Mouse (Mus musculus) kidney, adult 11 months (tissue): Measurements from ENCODE around the gene Pts.

Source experiments
- DNase-seq: peaks from one replicate; pipeline ENCODE4 v3.0.0; 2022

Gene Pts

GRCm38 (mm10) chr9:50528293-50528892, at the start of gene Pts:
Gene Pts, minus strand, starts transcription at chr9:50528724.
- peak; percentile 96 for DNase-seq

DNA sequence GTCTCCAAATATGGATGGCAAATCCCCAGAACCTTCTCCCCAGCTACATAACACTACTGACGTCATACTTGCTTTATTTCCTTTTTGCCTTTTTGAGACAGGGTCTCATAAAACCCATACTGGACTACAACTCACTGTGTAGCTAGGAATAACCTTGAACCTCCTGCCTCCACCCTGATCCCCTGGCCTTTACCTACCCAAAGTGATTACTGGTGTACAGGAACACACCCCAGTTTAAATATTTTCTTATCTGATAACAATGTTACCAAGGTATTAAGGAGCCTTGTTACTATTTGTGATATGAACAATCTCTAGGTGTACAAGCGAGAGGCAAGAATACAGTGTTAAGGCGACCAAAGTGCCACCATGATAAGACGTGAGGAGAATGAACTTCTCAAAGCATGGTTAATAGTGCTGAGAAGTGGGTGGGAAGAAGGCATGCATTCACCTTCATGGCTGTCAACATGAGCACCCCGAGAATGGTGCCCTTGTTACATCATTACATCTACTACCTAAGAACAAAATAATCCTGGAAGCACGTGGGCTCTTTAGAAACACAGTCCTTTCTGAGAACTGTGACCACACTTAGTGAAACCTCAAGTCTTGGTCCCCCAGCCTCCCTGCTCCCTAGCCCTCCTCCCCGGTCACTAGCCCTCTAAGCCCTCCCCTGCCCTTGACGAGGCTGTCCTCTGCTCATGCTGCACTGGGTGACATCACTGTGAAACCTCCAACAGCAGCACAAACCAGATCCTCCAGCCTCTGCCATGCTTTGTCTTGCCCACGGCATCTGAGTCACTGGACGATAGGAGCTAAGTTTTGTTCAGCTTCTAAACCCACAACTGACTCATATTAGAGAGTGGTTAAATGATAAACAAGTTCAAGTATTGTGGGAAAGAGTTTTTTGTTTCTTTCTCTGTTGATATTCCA, 41.3 kb upstream of the Pts start:
- DNase-seq = no peak

GRCm38 (mm10) chr9:50567881-50568280, 39.4 kb upstream of the Pts start:
- no peak for DNase-seq

DNA sequence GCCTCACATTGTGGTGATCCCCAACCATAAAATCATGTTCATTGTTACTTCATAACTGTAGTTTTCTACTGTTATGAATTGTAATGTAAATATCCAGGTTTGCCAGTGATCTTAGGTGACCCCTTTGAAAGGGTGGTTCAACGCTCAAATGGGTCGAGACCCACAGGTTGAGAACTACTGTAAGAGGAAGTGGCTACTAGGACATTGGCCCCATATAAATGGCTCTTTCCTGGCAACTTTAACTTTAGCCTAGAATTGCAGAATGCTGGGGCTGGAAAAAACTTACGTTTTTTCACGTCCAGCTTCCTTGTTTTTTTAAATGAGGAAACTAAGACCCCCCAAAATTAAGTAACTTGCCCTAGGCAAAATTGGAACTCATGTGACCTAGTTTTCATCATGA, 38.8 kb upstream of the Pts start:
- no peak for DNase-seq

- DNase-seq = no peak
Observed at GRCm38 (mm10) chr9:50565940-50566339, 37.4 kb upstream of the Pts start.

GRCm38 (mm10) chr9:50565173-50565572, 36.6 kb upstream of the Pts start:
- DNase-seq = no peak

DNA sequence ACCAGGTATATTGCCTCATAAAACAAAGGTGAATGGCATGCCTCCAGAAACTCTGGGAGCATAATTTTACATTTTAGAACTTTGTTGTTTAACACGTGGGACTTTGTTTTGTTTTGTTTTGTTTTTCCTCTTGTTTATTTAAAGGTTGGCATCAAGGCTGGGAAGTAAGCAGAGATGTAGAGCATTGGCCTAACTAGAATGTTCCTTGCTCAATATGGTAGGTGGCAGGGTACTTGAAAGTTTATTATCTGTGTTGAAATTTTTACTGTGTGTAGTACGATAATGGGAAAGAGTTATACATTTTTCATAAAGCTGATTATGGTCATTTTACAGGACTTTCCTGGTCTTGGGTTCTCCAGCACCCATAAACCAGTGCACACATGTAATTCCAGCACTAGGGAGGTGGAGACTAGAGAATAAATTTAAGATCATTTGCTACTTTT, 33.4 kb upstream of the Pts start:
- DNase-seq = no peak

GRCm38 (mm10) chr9:50561145-50561917, 32.8 kb upstream of the Pts start, which contains the start of gene Tex12:
Gene Tex12, minus strand, starts transcription at chr9:50561325.
- no peak for DNase-seq

GRCm38 (mm10) chr9:50555094-50555446, 26.5 kb upstream of the Pts start, which contains the start of gene Bco2:
Gene Bco2, minus strand, starts transcription at chr9:50555181.
- DNase-seq = peak; percentile 61

DNA sequence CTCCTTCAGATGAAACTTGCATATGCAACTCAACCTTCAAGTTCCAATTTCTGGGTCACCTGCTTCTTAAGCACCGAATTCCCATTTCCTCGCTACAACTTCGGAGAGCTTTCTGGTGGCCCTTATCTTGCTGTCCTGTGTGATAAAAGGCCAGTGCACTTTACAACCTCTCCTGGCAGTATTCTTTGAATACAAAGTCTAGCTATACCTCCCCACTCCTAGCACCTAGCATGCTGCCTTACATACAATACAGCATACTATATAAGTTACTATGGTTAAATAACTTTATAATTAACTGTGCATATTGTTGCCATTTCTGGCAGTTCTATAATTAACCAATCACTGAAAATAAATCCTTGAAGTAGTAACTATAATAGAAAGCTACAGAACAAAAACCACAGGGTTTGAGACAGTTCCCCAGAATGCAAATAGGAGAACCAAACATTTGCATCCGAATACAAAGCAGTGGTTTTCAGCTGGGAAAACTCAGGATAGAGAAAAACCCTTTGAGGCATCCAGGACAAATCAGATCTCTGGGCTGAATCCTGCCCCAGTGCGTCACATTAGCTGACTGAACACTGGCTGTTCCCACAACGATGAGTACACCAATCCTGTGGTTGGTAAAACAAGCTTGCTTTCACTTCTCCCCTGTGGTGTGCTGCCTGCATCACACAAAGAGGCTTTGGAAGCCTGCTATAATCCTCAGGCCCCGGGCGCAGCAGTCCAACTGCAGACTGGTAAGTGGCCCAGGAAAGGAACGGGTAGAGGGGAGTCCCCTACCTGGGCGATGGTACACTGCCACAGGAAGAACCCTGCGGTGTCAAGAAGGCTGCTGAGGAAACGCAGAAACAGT, 25.9 kb upstream of the Pts start, which contains the start of gene Il18:
Il18 (plus strand) TSS at position 587 of the 853 bp plus-strand sequence.
- DNase-seq = peak; percentile 34

DNA sequence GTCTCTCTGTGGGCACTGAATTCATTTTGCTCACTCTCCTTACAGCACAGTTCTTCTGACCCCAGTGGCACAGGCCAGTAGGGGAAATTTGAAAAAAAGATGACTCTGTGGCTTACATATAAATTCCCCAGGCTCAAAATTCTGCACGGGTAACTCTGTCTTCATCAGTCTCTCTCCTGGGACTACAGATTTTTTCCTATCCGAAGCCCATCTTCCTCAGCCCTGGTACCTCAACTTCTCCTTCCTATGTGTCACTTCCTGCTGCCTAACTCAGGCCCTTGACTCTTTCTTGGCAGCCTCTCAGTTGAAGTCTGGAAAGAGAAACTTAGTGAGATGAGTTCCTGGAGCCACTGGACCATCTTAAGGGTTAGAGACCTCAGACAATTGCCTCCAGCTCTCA, 25.0 kb upstream of the Pts start:
- DNase-seq = no peak

- DNase-seq = no peak
Observed at GRCm38 (mm10) chr9:50552206-50552605, 23.7 kb upstream of the Pts start.

GRCm38 (mm10) chr9:50548936-50549335, 20.4 kb upstream of the Pts start:
- no peak for DNase-seq

- DNase-seq = no peak
Observed at GRCm38 (mm10) chr9:50547859-50548478, 19.4 kb upstream of the Pts start.

DNA sequence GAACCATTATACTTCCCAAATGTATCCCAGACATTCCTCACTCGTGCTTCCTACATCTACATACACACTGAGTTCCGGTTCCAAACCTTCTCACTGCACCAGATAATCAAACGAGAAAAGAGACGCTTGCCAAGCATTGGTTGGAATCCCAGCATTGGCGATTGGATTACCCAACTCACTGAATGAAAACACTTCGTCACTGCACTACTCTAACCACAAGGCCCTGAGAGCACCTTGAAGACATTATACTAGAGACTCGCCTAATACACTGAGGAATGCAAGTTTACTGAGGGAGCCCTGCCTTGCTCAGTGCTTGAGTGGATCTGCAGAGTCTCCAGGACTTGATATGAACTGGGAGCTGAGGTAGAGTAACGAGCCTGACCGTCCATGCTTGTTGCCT, 13.9 kb upstream of the Pts start:
- DNase-seq = no peak

DNA sequence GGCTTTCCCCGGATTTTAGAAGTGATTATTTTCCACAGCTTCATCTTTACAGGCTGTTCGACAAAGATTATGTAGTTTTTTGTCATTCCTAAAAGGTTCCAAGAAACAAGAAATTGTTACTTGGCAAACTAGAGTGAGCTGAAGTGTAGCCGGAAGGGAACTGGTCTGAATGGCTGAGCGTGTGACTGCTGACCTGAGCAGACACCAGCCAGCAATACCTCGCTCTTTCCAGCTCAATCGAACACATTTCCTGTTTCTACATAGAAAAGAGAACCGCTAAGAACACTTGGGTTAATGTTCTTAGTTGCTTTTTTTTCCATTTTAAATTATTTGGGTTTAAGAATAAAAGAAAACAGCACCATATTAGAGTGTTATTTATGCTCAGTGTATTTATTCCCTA, 11.6 kb upstream of the Pts start:
- DNase-seq = no peak

- DNase-seq = no peak
Observed at GRCm38 (mm10) chr9:50537295-50537694, 8.8 kb upstream of the Pts start.

DNA sequence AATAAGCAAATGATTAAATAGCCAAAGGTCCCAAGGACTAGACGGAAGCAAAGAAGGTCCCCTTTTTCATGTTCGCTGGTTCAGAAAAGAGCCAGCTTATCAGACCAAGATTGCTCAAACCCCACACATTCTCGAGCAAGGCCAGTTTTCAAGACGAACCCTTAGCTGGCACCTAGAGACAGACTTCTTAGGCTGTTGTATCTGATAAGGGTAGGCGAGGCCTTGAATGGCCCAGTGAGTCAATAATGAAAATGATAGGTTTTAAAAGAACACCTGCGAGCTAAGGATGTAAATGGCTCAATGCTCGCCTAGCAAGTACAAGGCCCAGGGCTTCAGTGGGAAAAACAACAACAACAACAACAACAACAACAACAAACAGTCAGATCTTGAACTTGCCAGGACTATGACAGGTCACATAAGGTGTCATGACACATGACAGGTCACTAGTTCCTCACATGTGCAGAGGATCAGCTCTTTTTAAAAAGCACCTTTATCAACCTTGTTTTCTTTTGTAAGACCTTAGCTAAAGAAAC, 8.1 kb upstream of the Pts start:
- no peak for DNase-seq

- no peak for DNase-seq
Observed at GRCm38 (mm10) chr9:50535930-50536329, 7.4 kb upstream of the Pts start.

DNA sequence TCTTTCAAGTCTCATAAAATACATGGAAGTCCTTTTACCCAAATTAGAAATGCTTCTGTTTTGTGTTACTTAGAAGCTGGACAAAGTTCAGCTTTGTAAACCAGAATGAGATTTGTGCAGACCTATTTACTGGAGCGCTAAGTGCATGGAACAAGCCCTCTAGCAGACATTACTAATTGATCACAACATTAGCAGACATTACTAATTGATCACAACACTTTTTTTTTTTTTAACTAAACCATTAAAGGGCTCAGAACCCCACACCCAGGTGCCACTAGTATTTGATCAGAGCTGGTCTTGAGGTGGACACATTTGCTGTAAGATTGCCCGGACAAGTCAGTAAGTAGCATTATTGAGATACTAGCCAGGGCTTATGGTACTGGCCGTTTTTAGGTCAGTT, 5.3 kb upstream of the Pts start:
- no peak for DNase-seq

GRCm38 (mm10) chr9:50533328-50533727, 4.8 kb upstream of the Pts start:
- no peak for DNase-seq

DNA sequence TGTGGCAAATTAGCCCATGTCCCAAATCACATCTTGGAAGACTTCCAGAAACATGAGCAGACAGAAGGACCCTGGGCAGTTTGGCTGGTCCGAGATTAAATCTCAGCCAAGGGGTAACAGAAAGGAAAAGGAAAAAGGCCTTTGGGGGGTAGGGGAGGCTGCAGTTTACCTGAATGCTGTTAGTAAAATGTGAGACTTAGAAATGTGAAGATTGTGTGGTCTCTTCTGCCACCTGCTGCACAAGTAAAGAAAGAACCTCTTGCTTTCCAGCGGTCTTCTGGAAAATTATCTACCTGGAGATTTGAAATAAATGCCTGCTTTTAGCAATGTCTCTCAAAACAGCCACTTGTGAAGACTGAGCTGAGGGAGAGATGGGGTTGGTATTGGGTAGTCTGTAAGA, 2.4 kb upstream of the Pts start:
- no peak for DNase-seq
